Mouse (Mus musculus) kidney, postnatal 14 days (tissue): Measurements from ENCODE around the gene Exoc3l4.

ENCODE experiments used
- DNase-seq: peaks from one replicate; pipeline ENCODE4 v3.0.0; 2022; ENCODE audit warnings: mixed read lengths

Gene Exoc3l4

GRCm38 (mm10) chr12:111434745-111435327 lies 18.0 kb downstream of the Exoc3l4 start:
- DNase-seq, result peak; percentile 81

- DNase-seq, result no peak
These were observed 19.4 kb downstream of the Exoc3l4 start for GRCm38 (mm10) chr12:111436170-111436569.

- DNase-seq, result no peak
These were observed 19.8 kb downstream of the Exoc3l4 start for GRCm38 (mm10) chr12:111436640-111437039.

GRCm38 (mm10) chr12:111437222-111437900 lies 20.5 kb downstream of the Exoc3l4 start:
- no peak for DNase-seq

GRCm38 (mm10) chr12:111438850-111439249 lies 22.0 kb downstream of the Exoc3l4 start:
- no peak for DNase-seq

GRCm38 (mm10) chr12:111440701-111441373 lies 24.0 kb downstream of the Exoc3l4 start:
- DNase-seq, result no peak

- no peak for DNase-seq
These were observed 24.7 kb downstream of the Exoc3l4 start for GRCm38 (mm10) chr12:111441523-111441922.

- peak; percentile 92 for DNase-seq
These were observed 25.6 kb downstream of the Exoc3l4 start, which contains the start of gene Tnfaip2 for GRCm38 (mm10) chr12:111442309-111443010. Tnfaip2 (plus strand) TSS chr12:111442469.

- DNase-seq, result no peak
These were observed 26.4 kb downstream of the Exoc3l4 start for GRCm38 (mm10) chr12:111443011-111443870.

- DNase-seq, result no peak
These were observed 27.4 kb downstream of the Exoc3l4 start for GRCm38 (mm10) chr12:111443921-111444831.

GRCm38 (mm10) chr12:111445161-111445889 lies 28.5 kb downstream of the Exoc3l4 start:
- no peak for DNase-seq

- DNase-seq, result no peak
These were observed 29.2 kb downstream of the Exoc3l4 start for GRCm38 (mm10) chr12:111445890-111446613.

- DNase-seq, result no peak
These were observed 29.9 kb downstream of the Exoc3l4 start for GRCm38 (mm10) chr12:111446745-111447144.

GRCm38 (mm10) chr12:111447350-111447749 lies 30.5 kb downstream of the Exoc3l4 start:
- DNase-seq, result no peak

- no peak for DNase-seq
These were observed 31.3 kb downstream of the Exoc3l4 start for GRCm38 (mm10) chr12:111447898-111448760.

- peak; percentile 86 for DNase-seq
These were observed 32.3 kb downstream of the Exoc3l4 start for GRCm38 (mm10) chr12:111448931-111449705.

GRCm38 (mm10) chr12:111450359-111450758 lies 33.5 kb downstream of the Exoc3l4 start:
- DNase-seq, result peak; percentile 88

- DNase-seq, result no peak
These were observed 34.7 kb downstream of the Exoc3l4 start for GRCm38 (mm10) chr12:111451561-111451960.
